Mouse (Mus musculus) kidney, embryonic 15.5 days (tissue): ENCODE data around the gene Foxn3. TPM values are rescaled to one million over a fixed set of nuclear protein-coding genes. Genes with fewer than 3 reads are reported as not detected.

Experiments
- ATAC-seq: fragments of 200-750 bp; cut with Nextera tagmentation; replicated peaks from 2 replicates; pipeline ENCODE4 v1.8.0; 2017; ENCODE audit warnings: moderate TSS enrichment; ENCODE audit not compliant: low FRiP score
- H3K27ac ChIP-seq: fragments of 300-500 bp; sonication (generic); 2 replicates; pipeline ENCODE4 v1.5.1; 2015; ENCODE audit warnings: mild to moderate bottlenecking, inconsistent platforms
- H3K27me3 ChIP-seq: fragments of 300-500 bp; sonication (generic); 2 replicates; pipeline ENCODE4 v1.6.1; 2015; ENCODE audit warnings: inconsistent platforms
- H3K36me3 ChIP-seq: fragments of 300-500 bp; sonication (generic); 2 replicates; pipeline ENCODE4 v1.6.1; 2015; ENCODE audit warnings: inconsistent platforms
- H3K4me1 ChIP-seq: fragments of 300-500 bp; sonication (generic); 2 replicates; pipeline ENCODE4 v1.6.1; 2015; ENCODE audit warnings: inconsistent platforms
- H3K4me2 ChIP-seq: fragments of 300-500 bp; sonication (generic); 2 replicates; pipeline ENCODE4 v1.6.1; 2015; ENCODE audit warnings: moderate library complexity, mild to moderate bottlenecking, inconsistent platforms
- H3K4me3 ChIP-seq: fragments of 300-500 bp; sonication (generic); replicated peaks from 2 replicates; pipeline ENCODE4 v1.5.1; 2015; ENCODE audit warnings: mild to moderate bottlenecking, inconsistent platforms
- H3K9ac ChIP-seq: fragments of 300-500 bp; sonication (generic); 2 replicates; pipeline ENCODE4 v1.6.1; 2015; ENCODE audit warnings: mild to moderate bottlenecking, inconsistent platforms
- H3K9me3 ChIP-seq: fragments of 300-500 bp; sonication (generic); replicated peaks from 2 replicates; pipeline ENCODE4 v1.6.1; 2016; ENCODE audit warnings: inconsistent platforms
- WGBS: fragments of 180-500 bp; shearing (Covaris S2); methylation state at CpG from one replicate; pipeline ENCODE4 v1.1.7; 2015; ENCODE audit warnings: mixed read lengths; 5-methylcytosine and 5-hydroxymethylcytosine counted together
- polyA plus RNA-seq: library from polyadenylated mRNA; unstranded; fragments of >200 nt; fragmentation: Nextera tagmentation; extraction: Ambion mirVana; gene quantifications from 2 replicates; pipeline ENCODE4 v1.2.1, GENCODE M21; 2015

Gene Foxn3
- polyA plus RNA-seq, 1 experiment from 2014 or later: 65.7 TPM

- Histone ChIP-seq H3K36me3 (no peaks in the 10 kb centered on the region), H3K9me3 (no peaks in the 10 kb centered on the region), H3K27ac (no peak overlapping the region), H3K4me3 (no peak overlapping the region), H3K4me1 (peaks cover 38% of the 10 kb centered on the region), H3K4me2 (no peak overlapping the region), H3K9ac (no peak overlapping the region), H3K27me3 (no peaks in the 10 kb centered on the region)
- 91% methylated on average over 13 of the region's 13 CpGs for WGBS
- ATAC-seq: no peak
Measured at GRCm38 (mm10) chr12:99280826-99281225, 282.6 kb downstream of the Foxn3 start.

- Histone ChIP-seq H3K27ac (no peak overlapping the region), H3K27me3 (no peaks in the 10 kb centered on the region), H3K4me2 (no peak overlapping the region), H3K36me3 (no peaks in the 10 kb centered on the region), H3K9me3 (no peaks in the 10 kb centered on the region), H3K9ac (no peak overlapping the region), H3K4me3 (no peak overlapping the region), H3K4me1 (peaks cover 34% of the 10 kb centered on the region)
- WGBS: 69% methylated on average over 4 of the region's 4 CpGs
- ATAC-seq: no peak
Measured at GRCm38 (mm10) chr12:99280291-99280690, 283.1 kb downstream of the Foxn3 start.

GRCm38 (mm10) chr12:99279426-99279825 lies 284.0 kb downstream of the Foxn3 start:
- Histone ChIP-seq H3K27me3 (no peaks in the 10 kb centered on the region), H3K27ac (no peak overlapping the region), H3K9ac (no peak overlapping the region), H3K4me1 (peaks cover 25% of the 10 kb centered on the region), H3K4me2 (no peak overlapping the region), H3K9me3 (no peaks in the 10 kb centered on the region), H3K36me3 (no peaks in the 10 kb centered on the region), H3K4me3 (no peak overlapping the region)
- ATAC-seq: no peak
- WGBS: 68% methylated on average over 4 of the region's 4 CpGs

- no peaks in the 10 kb centered on the region for H3K27me3 ChIP-seq
- no peak overlapping the region for H3K27ac ChIP-seq
- no peak for ATAC-seq
- H3K4me1 ChIP-seq: 0 out of 2 replicates have a peak, but pooled peaks cover 1% of the 10 kb centered on the region
- no peaks in the 10 kb centered on the region for H3K36me3 ChIP-seq
- H3K4me2 ChIP-seq: no peak overlapping the region
- H3K4me3 ChIP-seq: no peak overlapping the region
- H3K9me3 ChIP-seq: no peaks in the 10 kb centered on the region
- WGBS: 83% methylated on average over 1 of the region's 1 CpGs
- no peak overlapping the region for H3K9ac ChIP-seq
Measured at GRCm38 (mm10) chr12:99274589-99274988, 288.8 kb downstream of the Foxn3 start.

- ATAC-seq: no peak; the same call in 1 of the 2 replicates
- 59% methylated on average over 8 of the region's 8 CpGs for WGBS
- H3K4me1 ChIP-seq: peaks cover 8% of the 10 kb centered on the region; the same call in 1 of the 2 replicates
Measured at GRCm38 (mm10) chr12:99269396-99269795, 294.0 kb downstream of the Foxn3 start.

GRCm38 (mm10) chr12:99268954-99269353 lies 294.4 kb downstream of the Foxn3 start:
- no peaks in the 10 kb centered on the region for H3K36me3 ChIP-seq
- H3K9ac ChIP-seq: no peak overlapping the region
- peaks cover 8% of the 10 kb centered on the region; the same call in 1 of the 2 replicates for H3K4me1 ChIP-seq
- no peaks in the 10 kb centered on the region for H3K27me3 ChIP-seq
- no peak overlapping the region for H3K4me2 ChIP-seq
- H3K9me3 ChIP-seq: no peaks in the 10 kb centered on the region
- H3K4me3 ChIP-seq: no peak overlapping the region
- no peak overlapping the region for H3K27ac ChIP-seq
- WGBS: 90% methylated on average over 11 of the region's 11 CpGs
- ATAC-seq: no peak

More at GRCm38 (mm10) chr12:99269396-99269795, 294.0 kb downstream of the Foxn3 start:
- no peak overlapping the region for H3K4me3 ChIP-seq
- H3K9me3 ChIP-seq: no peaks in the 10 kb centered on the region
- H3K27ac ChIP-seq: no peak overlapping the region
- H3K27me3 ChIP-seq: no peaks in the 10 kb centered on the region
- H3K4me2 ChIP-seq: no peak overlapping the region
- no peak overlapping the region for H3K9ac ChIP-seq
- H3K36me3 ChIP-seq: no peaks in the 10 kb centered on the region

GRCm38 (mm10) chr12:99267732-99268131 lies 295.6 kb downstream of the Foxn3 start:
- no peaks in the 10 kb centered on the region for H3K27me3 ChIP-seq
- H3K4me3 ChIP-seq: no peak overlapping the region
- H3K36me3 ChIP-seq: no peaks in the 10 kb centered on the region
- peaks cover 8% of the 10 kb centered on the region; the same call in 1 of the 2 replicates for H3K4me1 ChIP-seq
- H3K27ac ChIP-seq: no peak overlapping the region
- H3K9ac ChIP-seq: no peak overlapping the region
- 77% methylated on average over 11 of the region's 11 CpGs for WGBS
- H3K9me3 ChIP-seq: no peaks in the 10 kb centered on the region
- ATAC-seq: no peak
- no peak overlapping the region for H3K4me2 ChIP-seq

- WGBS: 87% methylated on average over 7 of the region's 7 CpGs
- no peak overlapping the region for H3K4me3 ChIP-seq
- no peaks in the 10 kb centered on the region for H3K9me3 ChIP-seq
- no peak for ATAC-seq
- peaks cover 12% of the 10 kb centered on the region; the same call in 1 of the 2 replicates for H3K4me1 ChIP-seq
- no peak overlapping the region for H3K4me2 ChIP-seq
- H3K9ac ChIP-seq: no peak overlapping the region
- H3K36me3 ChIP-seq: no peaks in the 10 kb centered on the region
- H3K27ac ChIP-seq: no peak overlapping the region
- no peaks in the 10 kb centered on the region for H3K27me3 ChIP-seq
Measured at GRCm38 (mm10) chr12:99266434-99266833, 296.9 kb downstream of the Foxn3 start.

GRCm38 (mm10) chr12:99265777-99266176 lies 297.6 kb downstream of the Foxn3 start:
- H3K27ac ChIP-seq: no peak overlapping the region
- no peak for ATAC-seq
- WGBS: 92% methylated on average over 6 of the region's 6 CpGs
- H3K36me3 ChIP-seq: no peaks in the 10 kb centered on the region
- H3K4me1 ChIP-seq: peaks cover 17% of the 10 kb centered on the region
- H3K27me3 ChIP-seq: no peaks in the 10 kb centered on the region
- no peak overlapping the region for H3K4me3 ChIP-seq
- no peaks in the 10 kb centered on the region for H3K9me3 ChIP-seq
- no peak overlapping the region for H3K4me2 ChIP-seq
- no peak overlapping the region for H3K9ac ChIP-seq

GRCm38 (mm10) chr12:99264386-99264785 lies 299.0 kb downstream of the Foxn3 start:
- Histone ChIP-seq H3K9me3 (no peaks in the 10 kb centered on the region), H3K4me2 (no peak overlapping the region), H3K27ac (no peak overlapping the region), H3K36me3 (no peaks in the 10 kb centered on the region), H3K4me3 (no peak overlapping the region), H3K9ac (no peak overlapping the region), H3K27me3 (no peaks in the 10 kb centered on the region), H3K4me1 (peaks cover 27% of the 10 kb centered on the region)
- no peak for ATAC-seq
- 67% methylated on average over 7 of the region's 7 CpGs for WGBS

- WGBS: 88% methylated on average over 12 of the region's 12 CpGs
- H3K27ac ChIP-seq: no peak overlapping the region
Measured at GRCm38 (mm10) chr12:99263592-99264335, 299.6 kb downstream of the Foxn3 start.

GRCm38 (mm10) chr12:99262840-99263239 lies 300.5 kb downstream of the Foxn3 start:
- no peak for ATAC-seq
- Histone ChIP-seq H3K4me2 (no peak overlapping the region), H3K4me3 (no peak overlapping the region), H3K27ac (no peak overlapping the region), H3K27me3 (no peaks in the 10 kb centered on the region), H3K9ac (no peak overlapping the region), H3K36me3 (no peaks in the 10 kb centered on the region), H3K9me3 (no peaks in the 10 kb centered on the region), H3K4me1 (peaks cover 32% of the 10 kb centered on the region)
- WGBS: 82% methylated on average over 1 of the region's 1 CpGs

More at GRCm38 (mm10) chr12:99263592-99264335, 299.6 kb downstream of the Foxn3 start:
- Histone ChIP-seq H3K4me3 (no peak overlapping the region), H3K4me1 (peaks cover 26% of the 10 kb centered on the region), H3K4me2 (no peak overlapping the region), H3K9ac (no peak overlapping the region), H3K27me3 (no peaks in the 10 kb centered on the region), H3K36me3 (no peaks in the 10 kb centered on the region), H3K9me3 (no peaks in the 10 kb centered on the region)
- no peak for ATAC-seq
